Mouse (Mus musculus): Measurements from ENCODE around the gene Mettl7a3. TPM values are rescaled to one million over a fixed set of nuclear protein-coding genes. Genes with fewer than 3 reads are reported as not detected.

Mettl7a3 gene
- not detected in 2 replicates for polyA plus RNA-seq (2011; ENCODE audit: insufficient read depth, insufficient read length, low replicate concordance, missing spikeins)

GRCm38 (mm10) chr15:100334629-100335028, at the start of gene Mettl7a3:
Mettl7a3 (plus strand) TSS chr15:100334929.
- TF ChIP-seq POLR2A (IDR thresholded peaks at IDR 0.05; ENCODE audit: borderline replicate concordance, control insufficient read depth, low read depth, low read length), result no peak
- TF ChIP-seq CTCF (IDR thresholded peaks at IDR 0.05; ENCODE audit: control insufficient read depth, insufficient read depth, low read length), result no peak
- WGBS, result 76% methylated on average over 10 of the region's 10 CpGs
- Histone ChIP-seq H3K4me3 (replicated peaks; ENCODE audit: control insufficient read depth, low read depth, low read length) (no peak within 1 kb of the TSS), H3K27ac (ENCODE audit: control insufficient read depth, insufficient read depth, low read depth, low read length, poor library complexity) (no peak within 1 kb of the TSS), H3K4me1 (ENCODE audit: control insufficient read depth, insufficient read depth, low read length) (no peaks in the 10 kb centered on the region)

- WGBS, result 92% methylated on average over 6 of the region's 6 CpGs
- Histone ChIP-seq H3K4me1 (ENCODE audit: control insufficient read depth, insufficient read depth, low read length) (no peaks in the 10 kb centered on the region), H3K4me3 (replicated peaks; ENCODE audit: control insufficient read depth, low read depth, low read length) (no peak overlapping the region), H3K27ac (ENCODE audit: control insufficient read depth, insufficient read depth, low read depth, low read length, poor library complexity) (no peak overlapping the region)
- no peak for TF ChIP-seq POLR2A (IDR thresholded peaks at IDR 0.05; ENCODE audit: borderline replicate concordance, control insufficient read depth, low read depth, low read length)
- TF ChIP-seq CTCF (IDR thresholded peaks at IDR 0.05; ENCODE audit: control insufficient read depth, insufficient read depth, low read length), result no peak
These were observed 45.7 kb upstream of the Mettl7a3 start for GRCm38 (mm10) chr15:100288980-100289379.

GRCm38 (mm10) chr15:100290858-100291257, 43.9 kb upstream of the Mettl7a3 start:
- Histone ChIP-seq H3K27ac (ENCODE audit: control insufficient read depth, insufficient read depth, low read depth, low read length, poor library complexity) (no peak overlapping the region), H3K4me3 (replicated peaks; ENCODE audit: control insufficient read depth, low read depth, low read length) (no peak overlapping the region), H3K4me1 (ENCODE audit: control insufficient read depth, insufficient read depth, low read length) (no peaks in the 10 kb centered on the region)
- WGBS, result 87% methylated on average over 5 of the region's 5 CpGs
- TF ChIP-seq POLR2A (IDR thresholded peaks at IDR 0.05; ENCODE audit: borderline replicate concordance, control insufficient read depth, low read depth, low read length) (no peak), CTCF (IDR thresholded peaks at IDR 0.05; ENCODE audit: control insufficient read depth, insufficient read depth, low read length) (no peak)

GRCm38 (mm10) chr15:100292326-100292725, 42.4 kb upstream of the Mettl7a3 start:
- Histone ChIP-seq H3K27ac (ENCODE audit: control insufficient read depth, insufficient read depth, low read depth, low read length, poor library complexity) (no peak overlapping the region), H3K4me3 (replicated peaks; ENCODE audit: control insufficient read depth, low read depth, low read length) (no peak overlapping the region), H3K4me1 (ENCODE audit: control insufficient read depth, insufficient read depth, low read length) (no peaks in the 10 kb centered on the region)
- WGBS, result 80% methylated on average over 7 of the region's 7 CpGs
- TF ChIP-seq POLR2A (IDR thresholded peaks at IDR 0.05; ENCODE audit: borderline replicate concordance, control insufficient read depth, low read depth, low read length) (no peak), CTCF (IDR thresholded peaks at IDR 0.05; ENCODE audit: control insufficient read depth, insufficient read depth, low read length) (no peak)

- WGBS, result 63% methylated on average over 5 of the region's 5 CpGs
These were observed 36.9 kb upstream of the Mettl7a3 start for GRCm38 (mm10) chr15:100297856-100298255.

GRCm38 (mm10) chr15:100300499-100300898, 34.2 kb upstream of the Mettl7a3 start:
- Histone ChIP-seq H3K4me3 (replicated peaks; ENCODE audit: control insufficient read depth, low read depth, low read length) (no peak overlapping the region), H3K27ac (ENCODE audit: control insufficient read depth, insufficient read depth, low read depth, low read length, poor library complexity) (no peak overlapping the region), H3K4me1 (ENCODE audit: control insufficient read depth, insufficient read depth, low read length) (no peaks in the 10 kb centered on the region; the same call in 1 of the 2 replicates)
- TF ChIP-seq CTCF (IDR thresholded peaks at IDR 0.05; ENCODE audit: control insufficient read depth, insufficient read depth, low read length), result no peak
- no peak for TF ChIP-seq POLR2A (IDR thresholded peaks at IDR 0.05; ENCODE audit: borderline replicate concordance, control insufficient read depth, low read depth, low read length)
- WGBS, result 51% methylated on average over 6 of the region's 6 CpGs

More at GRCm38 (mm10) chr15:100297856-100298255, 36.9 kb upstream of the Mettl7a3 start:
- TF ChIP-seq POLR2A (IDR thresholded peaks at IDR 0.05; ENCODE audit: borderline replicate concordance, control insufficient read depth, low read depth, low read length), result no peak
- no peak for TF ChIP-seq CTCF (IDR thresholded peaks at IDR 0.05; ENCODE audit: control insufficient read depth, insufficient read depth, low read length)
- no peak overlapping the region for H3K27ac ChIP-seq (ENCODE audit: control insufficient read depth, insufficient read depth, low read depth, low read length, poor library complexity)
- no peak overlapping the region for H3K4me3 ChIP-seq (replicated peaks; ENCODE audit: control insufficient read depth, low read depth, low read length)
- no peaks in the 10 kb centered on the region for H3K4me1 ChIP-seq (ENCODE audit: control insufficient read depth, insufficient read depth, low read length)

GRCm38 (mm10) chr15:100301556-100301955, 33.2 kb upstream of the Mettl7a3 start:
- 78% methylated on average over 15 of the region's 15 CpGs for WGBS
- Histone ChIP-seq H3K4me1 (ENCODE audit: control insufficient read depth, insufficient read depth, low read length) (no peaks in the 10 kb centered on the region; the same call in 1 of the 2 replicates), H3K27ac (ENCODE audit: control insufficient read depth, insufficient read depth, low read depth, low read length, poor library complexity) (no peak overlapping the region), H3K4me3 (replicated peaks; ENCODE audit: control insufficient read depth, low read depth, low read length) (no peak overlapping the region)
- TF ChIP-seq CTCF (IDR thresholded peaks at IDR 0.05; ENCODE audit: control insufficient read depth, insufficient read depth, low read length), result no peak

- peak overlapping the region; percentile 37 for H3K4me3 ChIP-seq (replicated peaks; ENCODE audit: control insufficient read depth, low read depth, low read length)
- peak overlapping the region; percentile 64 for H3K27ac ChIP-seq (ENCODE audit: control insufficient read depth, insufficient read depth, low read depth, low read length, poor library complexity)
- TF ChIP-seq POLR2A (IDR thresholded peaks at IDR 0.05; ENCODE audit: borderline replicate concordance, control insufficient read depth, low read depth, low read length), result no peak
- no peak for TF ChIP-seq CTCF (IDR thresholded peaks at IDR 0.05; ENCODE audit: control insufficient read depth, insufficient read depth, low read length)
- 10% methylated on average over 8 of the region's 8 CpGs for WGBS
- no peaks in the 10 kb centered on the region; the same call in 1 of the 2 replicates for H3K4me1 ChIP-seq (ENCODE audit: control insufficient read depth, insufficient read depth, low read length)
These were observed 31.2 kb upstream of the Mettl7a3 start for GRCm38 (mm10) chr15:100303428-100304018.
